Mouse (Mus musculus) CH12.LX (cell line): ENCODE data around the gene Nell1. TPM values are rescaled to one million over a fixed set of nuclear protein-coding genes. Genes with fewer than 3 reads are reported as not detected.

ENCODE experiments used
- DNase-seq: peaks from one replicate; pipeline ENCODE4 v3.0.0-alpha.2; 2013; ENCODE audit errors: extremely low read depth
- H3K27ac ChIP-seq: 2 replicates; pipeline ENCODE4 v1.5.1; 2012; ENCODE audit warnings: low read depth, mild to moderate bottlenecking, control low read depth, moderate library complexity; ENCODE audit not compliant: insufficient read depth
- H3K27me3 ChIP-seq: replicated peaks from 2 replicates; pipeline ENCODE3; 2012; ENCODE audit warnings: inconsistent platforms
- H3K36me3 ChIP-seq, 2 experiments: replicated peaks in 1 of 2; 2 replicates each; pipeline versions ENCODE3 to v1.6.1; 2012; ENCODE audit warnings: inconsistent platforms in 1 of 2, low read length in 1 of 2, mild to moderate bottlenecking in 1 of 2, mixed read lengths in 1 of 2, moderate library complexity in 1 of 2; ENCODE audit not compliant: control insufficient read depth in 1 of 2, insufficient read depth in 1 of 2
- H3K4me1 ChIP-seq, 2 experiments: 2 replicates each; pipeline ENCODE4 v1.6.1; 2012; ENCODE audit warnings: inconsistent platforms in 1 of 2, moderate library complexity in 1 of 2; ENCODE audit not compliant: insufficient read depth in 2 of 2, control insufficient read depth in 1 of 2
- H3K4me2 ChIP-seq: 2 replicates; pipeline ENCODE4 v1.6.1; 2012; ENCODE audit warnings: low read depth, mild to moderate bottlenecking, control low read depth; ENCODE audit not compliant: poor library complexity, insufficient read depth, severe bottlenecking
- H3K4me3 ChIP-seq, 3 experiments: fragments of 150-350 bp in 1 of 3; sonication (generic) in 1 of 3; replicated peaks in 1 of 3; 2 replicates each; pipeline versions ENCODE3 to v1.5.1; 2011 to 2012; ENCODE audit warnings: low read depth in 2 of 3, low read length in 2 of 3, mild to moderate bottlenecking in 2 of 3, moderate library complexity in 2 of 3, control low read depth in 1 of 3, improper control_type of control experiment in 1 of 3, inconsistent platforms in 1 of 3, mixed read lengths in 1 of 3; ENCODE audit not compliant: poor library complexity in 1 of 3
- H3K79me2 ChIP-seq: replicated peaks from 2 replicates; pipeline ENCODE4 v1.6.1; 2012; ENCODE audit warnings: mild to moderate bottlenecking, moderate library complexity; ENCODE audit not compliant: control insufficient read depth, poor library complexity, insufficient read depth, severe bottlenecking; ENCODE audit errors: extremely low read depth
- H3K9ac ChIP-seq: 2 replicates; pipeline ENCODE4 v1.6.1; 2012; ENCODE audit warnings: low read depth, mild to moderate bottlenecking, control low read depth, moderate library complexity; ENCODE audit not compliant: insufficient read depth
- H3K9me3 ChIP-seq: replicated peaks from 2 replicates; pipeline ENCODE3; 2012; ENCODE audit warnings: low read length, inconsistent platforms, mixed read lengths
- CHD1 ChIP-seq: IDR thresholded peaks from 2 replicates; pipeline ENCODE4 v1.6.1; 2012; ENCODE audit warnings: low read depth, low read length, improper control_type of control experiment, inconsistent platforms
- CTCF ChIP-seq, 2 experiments: IDR thresholded peaks in 1 of 2; conservative IDR thresholded peaks in 1 of 2; 2 replicates each; pipeline ENCODE4 v1.5.1; 2011 to 2012; ENCODE audit warnings: low read depth in 2 of 2, low read length in 2 of 2, improper control_type of control experiment in 1 of 2, inconsistent platforms in 1 of 2, mild to moderate bottlenecking in 1 of 2, moderate library complexity in 1 of 2
- E2F4 ChIP-seq: IDR thresholded peaks from 2 replicates; pipeline ENCODE4 v1.6.1; 2011; ENCODE audit warnings: low read depth, low read length, improper control_type of control experiment; ENCODE audit not compliant: insufficient replicate concordance
- EP300 ChIP-seq: IDR thresholded peaks from 2 replicates; pipeline ENCODE4 v1.6.1; 2011; ENCODE audit warnings: low read length, improper control_type of control experiment
- HCFC1 ChIP-seq: IDR thresholded peaks from 2 replicates; pipeline ENCODE4 v1.6.1; 2012; ENCODE audit warnings: low read depth, mild to moderate bottlenecking, inconsistent platforms, low read length, improper control_type of control experiment
- JUN ChIP-seq: IDR thresholded peaks from 2 replicates; pipeline ENCODE4 v1.6.1; 2011; ENCODE audit warnings: low read depth, mild to moderate bottlenecking, low read length, improper control_type of control experiment, moderate library complexity; ENCODE audit not compliant: insufficient read depth
- KAT2A ChIP-seq: IDR thresholded peaks from 2 replicates; pipeline ENCODE4 v1.6.1; 2012; ENCODE audit warnings: low read length, improper control_type of control experiment, inconsistent platforms; ENCODE audit not compliant: insufficient replicate concordance
- MAFK ChIP-seq: IDR thresholded peaks from 2 replicates; pipeline ENCODE4 v1.6.1; 2011; ENCODE audit warnings: low read length, improper control_type of control experiment; ENCODE audit not compliant: insufficient replicate concordance
- MAX ChIP-seq: IDR thresholded peaks from 2 replicates; pipeline ENCODE4 v1.6.1; 2011; ENCODE audit warnings: low read length, improper control_type of control experiment
- MEF2A ChIP-seq: IDR thresholded peaks from 2 replicates; pipeline ENCODE4 v1.6.1; 2014; ENCODE audit warnings: low read depth, mild to moderate bottlenecking, inconsistent platforms, low read length, improper control_type of control experiment, borderline replicate concordance
- MXI1 ChIP-seq: IDR thresholded peaks from 2 replicates; pipeline ENCODE4 v1.6.1; 2011; ENCODE audit warnings: mild to moderate bottlenecking, low read depth, low read length, improper control_type of control experiment
- MYC ChIP-seq: IDR thresholded peaks from 2 replicates; pipeline ENCODE4 v1.6.1; 2011; ENCODE audit warnings: low read depth, mild to moderate bottlenecking, improper control_type of control experiment, low read length
- NRF1 ChIP-seq: IDR thresholded peaks from 2 replicates; pipeline ENCODE4 v1.6.1; 2014; ENCODE audit warnings: low read depth, mild to moderate bottlenecking, inconsistent platforms, low read length, improper control_type of control experiment, moderate library complexity
- POLR2AphosphoS2 ChIP-seq: IDR thresholded peaks from 2 replicates; pipeline ENCODE4 v1.6.1; 2011; ENCODE audit warnings: low read depth, low read length, improper control_type of control experiment
- RAD21 ChIP-seq: IDR thresholded peaks from 2 replicates; pipeline ENCODE4 v1.6.1; 2011; ENCODE audit warnings: low read depth, mild to moderate bottlenecking, low read length, improper control_type of control experiment, moderate library complexity
- USF2 ChIP-seq: conservative IDR thresholded peaks from 2 replicates; pipeline ENCODE4 v1.6.1; 2011; ENCODE audit warnings: low read depth, low read length, improper control_type of control experiment
- ZMIZ1 ChIP-seq: IDR thresholded peaks from 2 replicates; pipeline ENCODE4 v1.6.1; 2012; ENCODE audit warnings: low read depth, mild to moderate bottlenecking, inconsistent platforms, low read length, improper control_type of control experiment
- dilution Hi-C: fragments of 300-500 bp; cut with MboI; formaldehyde crosslinking; loops from 2 replicates; pipeline ENCODE4 v1.14.3; 2020; ENCODE audit warnings: low sequenced_read_pairs; ENCODE audit not compliant: extremely low pct_unique_long_range_greater_than_20kb, extremely low pct_ligation_motif_present
- in situ Hi-C: fragments of 300-500 bp; cut with MboI; formaldehyde crosslinking; loops from 3 replicates; pipeline ENCODE4 v1.14.3; 2019; ENCODE audit warnings: low sequenced_read_pairs, low pct_ligation_motif_present, low pct_unique_long_range_greater_than_20kb, mixed read lengths
- polyA plus RNA-seq: library from polyadenylated mRNA; unstranded; fragments of >175 nt; gene quantifications from 2 replicates; pipeline ENCODE4 v1.2.1, GENCODE M21; 2012; ENCODE audit warnings: low read depth; ENCODE audit not compliant: insufficient read length
- total RNA-seq, 2 experiments: library from RNA; depleted of rRNA; stranded (reverse); fragments of 300-350 nt in 1 of 2; fragments of >200 nt in 1 of 2; gene quantifications; 2 replicates each; pipeline ENCODE4 v1.2.3; 2012 to 2014

Gene Nell1
- total and polyA plus RNA-seq, 3 experiments: not detected

- peaks cover 35% of the 10 kb centered on the region for H3K9me3 ChIP-seq
- in situ Hi-C loops: no loop called here
- no peaks in the 10 kb centered on the region for H3K27me3 ChIP-seq
- no peaks in the 10 kb centered on the region for H3K36me3 ChIP-seq
- no peaks in the 10 kb centered on the region for H3K79me2 ChIP-seq
- DNase-seq: no peak
- dilution Hi-C loops: no loop called here
- no peak overlapping the region for H3K9ac ChIP-seq
- no peaks in the 10 kb centered on the region for H3K4me1 ChIP-seq
- no peak overlapping the region for H3K4me3 ChIP-seq
- no peak overlapping the region for H3K4me2 ChIP-seq
- TF ChIP-seq EP300 (no peak), USF2 (no peak), RAD21 (no peak), POLR2AphosphoS2 (no peak), MYC (no peak), KAT2A (no peak), E2F4 (no peak), ZMIZ1 (no peak), MAX (no peak), MXI1 (no peak), HCFC1 (no peak), NRF1 (no peak), JUN (no peak)
- TF ChIP-seq, all 38 proteins: peak for 0
- H3K27ac ChIP-seq: no peak overlapping the region
These were observed 75.5 kb downstream of the Nell1 start for GRCm38 (mm10) chr7:50050144-50050543.

GRCm38 (mm10) chr7:50053704-50054103 lies 79.0 kb downstream of the Nell1 start:
- H3K4me2 ChIP-seq: no peak overlapping the region
- in situ Hi-C loops: no loop called here
- no peak overlapping the region for H3K9ac ChIP-seq
- H3K27ac ChIP-seq: no peak overlapping the region
- H3K4me1 ChIP-seq: no peaks in the 10 kb centered on the region
- H3K27me3 ChIP-seq: no peaks in the 10 kb centered on the region
- no peak for TF ChIP-seq CHD1
- no peak for TF ChIP-seq USF2
- no peak overlapping the region for H3K4me3 ChIP-seq
- DNase-seq: no peak
- H3K9me3 ChIP-seq: peaks cover 20% of the 10 kb centered on the region
- H3K36me3 ChIP-seq: no peaks in the 10 kb centered on the region
- no peaks in the 10 kb centered on the region for H3K79me2 ChIP-seq
- dilution Hi-C loops: no loop called here

- no peaks in the 10 kb centered on the region for H3K79me2 ChIP-seq
- no peak overlapping the region for H3K4me2 ChIP-seq
- H3K9ac ChIP-seq: no peak overlapping the region
- no peak overlapping the region for H3K4me3 ChIP-seq
- no peaks in the 10 kb centered on the region for H3K4me1 ChIP-seq
- H3K27me3 ChIP-seq: no peaks in the 10 kb centered on the region
- no peak overlapping the region for H3K27ac ChIP-seq
- no peaks in the 10 kb centered on the region for H3K36me3 ChIP-seq
- no peak for DNase-seq
- peaks cover 44% of the 10 kb centered on the region for H3K9me3 ChIP-seq
- dilution Hi-C loops: no loop called here
- in situ Hi-C loops: no loop called here
- TF ChIP-seq NRF1 (no peak), CHD1 (no peak), MYC (no peak), MEF2A (no peak), MAFK (no peak), MAX (no peak), CTCF (conservative IDR thresholded peaks at IDR 0.05 in 1 of 2, IDR thresholded peaks at IDR 0.05 in 1 of 2; ENCODE audit: low read depth in 2 of 2, low read length in 2 of 2) (no peak), RAD21 (no peak), EP300 (no peak), POLR2AphosphoS2 (no peak), USF2 (no peak)
- TF ChIP-seq, all 38 proteins: peak for 0
These were observed 119.8 kb downstream of the Nell1 start for GRCm38 (mm10) chr7:50094461-50094860.
